Mouse (Mus musculus) liver, embryonic 14.5 days (tissue): ENCODE measurements around the gene Jdp2. TPM values are rescaled to one million over a fixed set of nuclear protein-coding genes. Genes with fewer than 3 reads are reported as not detected.

Experiments used
- ATAC-seq: fragments of 200-750 bp; cut with Nextera tagmentation; 2 replicates; pipeline ENCODE4 v1.8.0; 2017; ENCODE audit warnings: moderate number of reproducible peaks, mild to moderate bottlenecking, moderate library complexity; ENCODE audit not compliant: insufficient read depth
- DNase-seq, 3 experiments: peaks; one replicate each; pipeline ENCODE4 v3.0.0-alpha.2; 2012 to 2013; ENCODE audit warnings: low read depth in 3 of 3, low spot score in 3 of 3
- H3K27ac ChIP-seq: fragments of 300-500 bp; sonication (generic); 2 replicates; pipeline ENCODE4 v1.5.1; 2014; ENCODE audit warnings: moderate library complexity, mild to moderate bottlenecking, control low read depth, inconsistent platforms
- H3K27me3 ChIP-seq: fragments of 300-500 bp; sonication (generic); 2 replicates; pipeline ENCODE4 v1.6.1; 2014; ENCODE audit warnings: mild to moderate bottlenecking, low read length, moderate library complexity; ENCODE audit not compliant: control insufficient read depth, insufficient read depth
- H3K36me3 ChIP-seq: fragments of 300-500 bp; sonication (generic); replicated peaks from 2 replicates; pipeline ENCODE4 v1.6.1; 2014; ENCODE audit warnings: low read depth; ENCODE audit not compliant: control insufficient read depth, insufficient read depth
- H3K4me1 ChIP-seq, 2 experiments: fragments of 200-500 bp in 1 of 2; fragments of 300-500 bp in 1 of 2; sonication (generic) in 1 of 2; replicated peaks; 2 replicates each; pipeline ENCODE4 v1.6.1; 2012 to 2014; ENCODE audit warnings: antibody characterized with exemption in 1 of 2, inconsistent platforms in 1 of 2, low read length in 1 of 2; ENCODE audit not compliant: control insufficient read depth in 2 of 2, insufficient read depth in 2 of 2
- H3K4me2 ChIP-seq: fragments of 300-500 bp; sonication (generic); 2 replicates; pipeline ENCODE4 v1.6.1; 2014; ENCODE audit warnings: low read depth, mild to moderate bottlenecking, control low read depth, moderate library complexity
- H3K4me3 ChIP-seq, 2 experiments: fragments of 200-500 bp in 1 of 2; fragments of 300-500 bp in 1 of 2; sonication (generic) in 1 of 2; 2 replicates each; pipeline ENCODE4 v1.5.1; 2012 to 2014; ENCODE audit warnings: low read depth in 2 of 2, low read length in 2 of 2, mild to moderate bottlenecking in 2 of 2, control low read depth in 1 of 2, inconsistent platforms in 1 of 2, moderate library complexity in 1 of 2; ENCODE audit not compliant: insufficient read depth in 1 of 2
- H3K9ac ChIP-seq: fragments of 300-500 bp; sonication (generic); replicated peaks from 2 replicates; pipeline ENCODE4 v1.6.1; 2014; ENCODE audit warnings: mild to moderate bottlenecking, control low read depth, moderate library complexity
- H3K9me3 ChIP-seq: fragments of 300-500 bp; sonication (generic); 2 replicates; pipeline ENCODE4 v1.6.1; 2016; ENCODE audit warnings: low read length, mixed read lengths; ENCODE audit not compliant: control insufficient read depth
- CTCF ChIP-seq: IDR thresholded peaks from 2 replicates; pipeline ENCODE4 v1.5.1; 2016; ENCODE audit warnings: antibody characterized with exemption, low read depth, control low read depth
- EP300 ChIP-seq: IDR thresholded peaks from 2 replicates; pipeline ENCODE4 v1.6.1; 2016; ENCODE audit warnings: antibody characterized with exemption, low read depth
- WGBS: fragments of 180-500 bp; shearing (Covaris S2); extraction: QIAGEN DNeasy Blood & Tissue Kit; methylation state at CpG from one replicate; pipeline ENCODE4 v1.1.7; 2014; ENCODE audit not compliant: insufficient replicate concordance; 5-methylcytosine and 5-hydroxymethylcytosine counted together
- polyA plus RNA-seq, 2 experiments: library from polyadenylated mRNA; depleted of rRNA in 1 of 2; stranded (reverse) in 1 of 2; unstranded in 1 of 2; fragments of >200 nt; fragmentation: Nextera tagmentation in 1 of 2; extraction: Ambion mirVana in 1 of 2; gene quantifications; 2 replicates each; pipeline versions ENCODE4 v1.2.1 to v1.2.3; 2012 to 2014

Gene Jdp2
- polyA plus RNA-seq, 2 experiments, result 0.18 to 2.1 TPM

DNA sequence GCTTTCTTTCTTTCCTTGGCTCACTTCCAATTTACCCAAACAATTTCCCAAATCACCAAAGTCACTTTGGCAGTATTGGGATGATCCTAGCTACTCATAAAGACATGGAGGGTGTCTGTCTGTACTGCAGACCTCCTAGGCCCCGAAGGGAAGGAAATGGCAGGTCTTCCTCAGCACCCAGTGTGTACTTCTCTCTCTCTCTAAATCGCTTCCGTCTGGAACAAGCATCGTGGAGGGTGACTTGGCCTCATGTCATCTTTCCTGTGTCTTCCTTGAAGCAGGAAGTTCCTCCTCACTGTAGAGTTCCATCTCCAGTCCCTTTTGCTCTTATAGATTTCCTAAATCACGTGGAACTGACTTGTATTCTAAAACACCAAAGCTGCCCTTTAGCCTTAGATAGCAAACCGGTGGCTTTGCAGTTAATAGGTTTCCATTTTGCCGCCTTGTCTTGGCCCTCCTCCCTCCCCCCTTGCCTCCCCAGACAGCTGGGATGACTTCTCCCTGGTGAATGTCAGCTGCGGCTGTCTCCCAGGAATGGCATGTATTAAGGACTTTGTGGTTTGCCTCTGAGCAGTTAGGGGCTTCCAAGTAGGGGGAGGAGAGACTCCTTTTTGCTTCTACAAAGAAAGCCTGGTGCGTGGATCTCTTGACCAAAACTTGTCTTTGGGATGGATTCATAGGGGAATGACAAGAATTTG lies 5.6 kb downstream of the Jdp2 start:
- H3K36me3 ChIP-seq, result no peaks in the 10 kb centered on the region
- no peak overlapping the region for H3K4me2 ChIP-seq
- ATAC-seq (no peak), DNase-seq (no peak)
- WGBS, result 32% methylated on average over 9 of the region's 9 CpGs
- H3K27ac ChIP-seq, result no peak overlapping the region
- peaks cover 0 to 7% of the 10 kb centered on the region in 2 experiments; a peak in 1 of 4 replicates for H3K4me1 ChIP-seq
- TF ChIP-seq CTCF, result no peak
- TF ChIP-seq EP300, result no peak
- H3K9me3 ChIP-seq, result no peaks in the 10 kb centered on the region
- H3K9ac ChIP-seq, result no peak overlapping the region
- H3K27me3 ChIP-seq, result peaks cover 31% of the 10 kb centered on the region
- H3K4me3 ChIP-seq, result no peak overlapping the region

DNA sequence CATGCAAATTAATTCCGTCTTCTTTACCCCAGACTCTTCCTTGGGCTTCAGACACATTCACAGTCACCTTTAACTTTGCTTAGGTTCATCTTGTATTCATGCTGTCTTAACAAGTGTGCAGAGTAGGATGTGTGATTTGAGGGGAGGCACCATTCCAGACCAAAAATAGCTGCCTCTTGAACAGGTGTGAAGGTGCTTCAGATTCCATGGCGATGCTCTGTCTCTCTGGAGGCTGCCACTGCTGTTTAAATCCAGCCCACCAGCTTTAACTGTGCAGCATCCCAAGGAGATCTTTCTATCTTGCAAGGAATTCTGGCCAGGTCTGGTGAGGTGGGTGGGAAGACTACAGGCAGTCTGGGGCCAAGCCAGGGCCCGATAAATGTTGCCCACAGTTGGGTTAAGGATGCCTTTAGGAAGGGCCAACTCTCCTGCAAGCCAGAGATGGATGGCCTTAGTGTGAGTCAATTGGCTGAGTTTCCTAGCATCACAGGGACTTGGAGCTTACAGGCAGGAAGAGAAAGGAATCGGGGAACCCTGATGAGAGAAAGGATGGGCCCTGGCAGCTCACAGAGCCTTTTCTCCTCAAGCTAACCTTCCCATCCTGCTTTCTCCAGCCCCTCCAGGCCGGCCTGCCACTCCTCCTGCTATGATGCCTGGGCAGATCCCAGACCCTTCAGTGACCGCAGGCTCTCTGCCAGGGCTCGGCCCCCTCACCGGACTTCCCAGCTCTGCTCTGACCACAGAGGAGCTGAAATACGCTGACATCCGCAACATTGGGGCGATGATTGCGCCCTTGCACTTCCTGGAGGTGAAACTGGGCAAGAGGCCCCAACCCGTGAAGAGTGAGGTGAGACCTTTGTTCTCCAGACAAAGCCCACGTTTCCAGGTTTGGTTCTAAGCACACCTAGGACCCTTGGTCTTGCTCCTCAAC lies 9.0 kb downstream of the Jdp2 start:
- H3K27ac ChIP-seq, result no peak overlapping the region
- H3K9me3 ChIP-seq, result no peaks in the 10 kb centered on the region
- ATAC-seq (no peak), DNase-seq (no peak)
- H3K36me3 ChIP-seq, result no peaks in the 10 kb centered on the region
- H3K4me2 ChIP-seq, result no peak overlapping the region
- no peaks in the 10 kb centered on the region; the same call in 1 of the 2 replicates for H3K27me3 ChIP-seq
- TF ChIP-seq CTCF (no peak), EP300 (no peak)
- WGBS, result 62% methylated on average over 14 of the region's 14 CpGs
- no peak overlapping the region for H3K4me3 ChIP-seq
- no peak overlapping the region for H3K9ac ChIP-seq
- peaks cover 0 to 1% of the 10 kb centered on the region in 2 experiments; a peak in 1 of 4 replicates for H3K4me1 ChIP-seq

DNA sequence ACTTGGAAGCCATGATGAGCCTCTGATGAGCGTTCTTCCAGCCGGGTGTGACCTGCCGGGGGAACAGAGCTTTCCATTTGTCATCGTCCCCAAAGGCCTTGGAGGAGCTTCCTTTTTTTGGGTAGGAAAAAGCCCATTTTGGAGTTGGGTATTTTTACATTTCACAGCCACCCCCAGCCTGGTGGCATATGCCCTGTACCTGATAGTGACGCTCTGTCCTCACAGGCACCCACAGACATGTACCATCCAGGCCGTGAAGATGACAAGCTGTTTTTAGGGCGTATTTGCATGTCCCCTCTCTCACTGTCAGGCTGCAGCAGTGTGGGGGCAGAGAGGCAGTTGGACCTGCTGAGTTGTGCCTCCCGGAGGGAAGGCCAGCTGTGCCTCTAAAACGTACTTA lies 11.3 kb downstream of the Jdp2 start:
- no peak for TF ChIP-seq CTCF
- no peak for TF ChIP-seq EP300
- ATAC-seq (no peak), DNase-seq (no peak)
- no peak overlapping the region for H3K9ac ChIP-seq
- no peaks in the 10 kb centered on the region for H3K9me3 ChIP-seq
- no peak overlapping the region for H3K4me2 ChIP-seq
- H3K27me3 ChIP-seq, result no peaks in the 10 kb centered on the region
- H3K4me1 ChIP-seq, result no peaks in the 10 kb centered on the region
- no peaks in the 10 kb centered on the region for H3K36me3 ChIP-seq
- 75% methylated on average over 9 of the region's 9 CpGs for WGBS
- H3K27ac ChIP-seq, result no peak overlapping the region
- no peak overlapping the region for H3K4me3 ChIP-seq

DNA sequence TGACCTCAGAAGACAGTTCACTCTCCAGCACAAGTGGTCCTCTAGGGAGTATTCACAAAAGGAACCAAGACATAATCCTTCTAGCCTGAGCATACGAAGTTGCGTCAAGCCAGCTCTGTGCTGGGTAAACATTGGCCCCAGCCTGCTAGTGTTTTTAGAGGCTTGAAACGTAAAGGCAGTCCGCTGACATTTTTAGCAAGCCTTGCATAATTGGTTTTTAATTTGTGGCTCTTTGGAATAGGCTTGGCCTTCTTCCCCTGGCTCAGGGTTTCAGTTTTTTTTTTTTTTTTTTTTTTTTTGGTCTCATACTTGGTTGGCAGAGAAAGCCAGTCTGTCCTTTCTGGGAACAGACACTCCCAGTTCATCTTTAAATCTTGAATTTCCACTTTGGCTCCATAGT lies 15.3 kb downstream of the Jdp2 start:
- ATAC-seq (no peak), DNase-seq (no peak)
- TF ChIP-seq CTCF, result no peak
- TF ChIP-seq EP300, result no peak
- no peak overlapping the region for H3K4me3 ChIP-seq
- WGBS, result 55% methylated on average over 4 of the region's 4 CpGs
- no peaks in the 10 kb centered on the region for H3K9me3 ChIP-seq
- no peak overlapping the region for H3K27ac ChIP-seq
- no peaks in the 10 kb centered on the region for H3K36me3 ChIP-seq
- no peaks in the 10 kb centered on the region for H3K4me1 ChIP-seq
- no peak overlapping the region for H3K4me2 ChIP-seq
- no peak overlapping the region for H3K9ac ChIP-seq
- no peaks in the 10 kb centered on the region for H3K27me3 ChIP-seq

DNA sequence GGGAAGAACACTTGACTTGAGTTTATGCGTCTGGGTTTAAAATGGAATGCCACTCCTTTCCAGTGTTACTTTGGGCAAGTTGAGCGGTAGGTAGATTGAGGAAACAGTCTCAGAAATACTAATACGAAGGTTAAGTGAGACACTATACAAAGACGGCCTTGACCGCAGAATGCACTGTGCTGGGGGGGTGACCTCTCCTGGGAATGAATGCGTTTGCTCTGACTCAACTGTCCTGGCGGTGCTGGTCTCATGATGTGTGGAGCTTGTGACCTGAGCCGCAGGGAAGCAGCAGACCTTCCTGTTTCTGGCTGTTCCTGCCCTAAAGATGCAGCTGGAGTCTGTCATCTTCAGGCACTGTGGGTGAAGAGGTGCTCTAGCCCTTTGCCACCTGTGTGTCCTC lies 16.7 kb downstream of the Jdp2 start:
- WGBS, result 71% methylated on average over 8 of the region's 8 CpGs
- no peaks in the 10 kb centered on the region for H3K27me3 ChIP-seq
- DNase-seq (no peak), ATAC-seq (no peak)
- no peak overlapping the region for H3K27ac ChIP-seq
- no peaks in the 10 kb centered on the region for H3K4me1 ChIP-seq
- no peak overlapping the region for H3K4me3 ChIP-seq
- H3K4me2 ChIP-seq, result no peak overlapping the region
- no peaks in the 10 kb centered on the region for H3K9me3 ChIP-seq
- H3K36me3 ChIP-seq, result no peaks in the 10 kb centered on the region
- no peak overlapping the region for H3K9ac ChIP-seq
- no peak for TF ChIP-seq CTCF
- no peak for TF ChIP-seq EP300
